Mouse (Mus musculus): ENCODE measurements around the gene Srcap.

DNA sequence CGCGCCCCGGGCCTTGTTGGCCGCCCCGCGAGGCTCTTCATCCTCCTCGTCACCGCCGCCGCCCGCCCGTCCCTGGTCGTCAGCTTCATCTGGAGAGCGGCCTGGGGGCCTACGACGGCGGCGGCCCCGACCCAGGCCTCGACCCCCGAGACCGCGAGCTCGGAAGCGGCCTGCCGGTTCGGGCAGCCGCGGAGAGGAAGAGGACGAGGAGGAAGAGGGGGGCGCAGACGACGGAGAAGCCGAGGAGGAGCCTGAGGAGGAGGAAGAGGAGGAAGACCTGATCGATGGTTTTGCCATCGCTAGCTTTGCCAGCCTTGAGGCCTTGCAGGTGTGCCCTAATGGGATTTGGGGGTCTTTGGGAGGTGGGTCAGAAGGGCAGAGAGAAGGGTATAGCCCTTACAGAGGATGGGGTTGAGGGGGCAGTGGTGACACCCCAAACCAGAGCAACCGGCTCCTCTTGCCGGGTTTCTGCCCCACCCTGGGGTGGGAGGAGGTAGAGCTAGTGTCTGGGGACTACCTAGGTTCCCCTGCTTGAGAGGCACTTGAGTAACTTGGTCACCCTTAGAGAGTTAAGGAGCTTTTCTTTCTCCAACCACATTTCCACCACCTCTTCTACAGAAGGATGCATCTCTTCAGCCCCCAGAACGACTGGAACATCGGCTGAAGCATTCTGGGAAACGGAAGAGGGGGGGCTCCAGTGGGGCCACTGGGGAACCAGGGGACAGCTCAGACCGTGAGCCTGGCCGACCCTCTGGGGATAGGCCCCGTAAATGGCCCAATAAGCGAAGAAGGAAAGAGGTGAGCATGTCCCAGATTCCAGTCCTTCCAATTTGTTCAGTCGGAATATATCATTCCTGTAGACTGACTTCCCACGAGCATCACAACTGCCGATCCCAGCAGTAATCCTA is 32.2 kb upstream of the Srcap start:
- TF ChIP-seq CTCF (IDR thresholded peaks at IDR 0.05; ENCODE audit: low read depth) (no peak), EP300 (IDR thresholded peaks at IDR 0.05; ENCODE audit: low read depth) (no peak)
